Mouse (Mus musculus): Measurements from ENCODE around the gene Bmi1. TPM values are rescaled to one million over a fixed set of nuclear protein-coding genes. Genes with fewer than 3 reads are reported as not detected.

Gene Bmi1
- polyA plus RNA-seq (2012), result 0.13 TPM in 1 of 2 replicates, not detected in the other

GRCm38 (mm10) chr2:18676936-18677491 is at the start of gene Bmi1:
Gene Bmi1, plus strand, starts transcription at chr2:18677018.
- Histone ChIP-seq H3K36me3 (ENCODE audit: control insufficient read depth) (no peaks in the 10 kb centered on the region), H3K27me3 (ENCODE audit: control insufficient read depth) (peaks cover 93% of the 10 kb centered on the region), H3K4me1 (ENCODE audit: control insufficient read depth) (peaks cover 28% of the 10 kb centered on the region), H3K4me3 (replicated peaks) (peak within 1 kb of the TSS; percentile 66), H3K9me3 (ENCODE audit: control insufficient read depth, low read length) (no peaks in the 10 kb centered on the region; the same call in 1 of the 2 replicates)
- TF ChIP-seq TAL1 (IDR thresholded peaks at IDR 0.05; ENCODE audit: low read length), result no peak
- TF ChIP-seq GATA1 (IDR thresholded peaks at IDR 0.05; ENCODE audit: low read length), result no peak

DNA sequence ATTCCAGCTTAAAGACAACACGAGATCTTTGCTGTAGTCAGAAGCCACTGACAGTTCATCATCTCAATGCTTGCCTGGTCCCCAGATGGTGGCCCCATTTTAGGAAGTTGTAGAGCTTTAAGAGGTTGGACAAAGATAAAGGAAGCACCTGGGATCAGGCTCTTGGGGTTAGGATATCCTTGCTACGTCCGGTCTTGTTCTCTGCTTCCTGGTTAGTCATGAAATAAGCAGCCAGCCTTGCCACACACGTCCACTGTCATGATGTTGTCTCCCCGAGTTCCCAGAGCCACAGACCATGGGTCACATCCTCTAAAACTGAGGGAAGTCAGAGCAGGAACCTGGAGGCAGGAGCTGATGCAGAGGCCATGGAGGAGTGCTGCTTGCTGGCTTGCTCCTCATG is 46.3 kb upstream of the Bmi1 start:
- no peaks in the 10 kb centered on the region for H3K9me3 ChIP-seq (ENCODE audit: control insufficient read depth, low read length)
- H3K36me3 ChIP-seq (ENCODE audit: control insufficient read depth), result no peaks in the 10 kb centered on the region
- H3K4me1 ChIP-seq (ENCODE audit: control insufficient read depth), result no peaks in the 10 kb centered on the region
- H3K4me3 ChIP-seq (replicated peaks), result no peak overlapping the region
- H3K27me3 ChIP-seq (ENCODE audit: control insufficient read depth), result no peaks in the 10 kb centered on the region
- TF ChIP-seq TAL1 (IDR thresholded peaks at IDR 0.05; ENCODE audit: low read length), result no peak
- TF ChIP-seq GATA1 (IDR thresholded peaks at IDR 0.05; ENCODE audit: low read length), result no peak

DNA sequence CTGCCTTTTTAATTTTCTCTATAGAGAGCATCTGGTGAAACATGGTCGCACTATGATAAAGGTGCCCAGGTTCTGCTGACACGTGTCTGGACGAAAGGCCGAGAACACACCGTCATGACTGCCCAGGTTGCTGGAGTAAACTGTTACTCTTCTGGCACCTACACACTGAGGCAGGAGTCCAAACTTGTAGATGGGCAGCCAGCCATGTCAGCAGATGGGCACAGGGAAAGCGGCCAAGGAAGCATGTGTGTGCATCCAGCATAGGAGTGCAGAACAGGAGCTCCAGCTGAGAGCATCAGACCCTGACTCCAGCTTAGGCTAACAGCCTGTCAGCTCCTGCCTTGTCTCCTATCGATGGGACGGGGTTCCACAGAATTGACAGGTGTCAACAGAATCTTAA is 41.8 kb upstream of the Bmi1 start:
- Histone ChIP-seq H3K4me1 (ENCODE audit: control insufficient read depth) (no peaks in the 10 kb centered on the region), H3K27me3 (ENCODE audit: control insufficient read depth) (no peaks in the 10 kb centered on the region), H3K4me3 (replicated peaks) (no peak overlapping the region), H3K9me3 (ENCODE audit: control insufficient read depth, low read length) (no peaks in the 10 kb centered on the region), H3K36me3 (ENCODE audit: control insufficient read depth) (no peaks in the 10 kb centered on the region)
- TF ChIP-seq TAL1 (IDR thresholded peaks at IDR 0.05; ENCODE audit: low read length), result no peak
- no peak for TF ChIP-seq GATA1 (IDR thresholded peaks at IDR 0.05; ENCODE audit: low read length)

DNA sequence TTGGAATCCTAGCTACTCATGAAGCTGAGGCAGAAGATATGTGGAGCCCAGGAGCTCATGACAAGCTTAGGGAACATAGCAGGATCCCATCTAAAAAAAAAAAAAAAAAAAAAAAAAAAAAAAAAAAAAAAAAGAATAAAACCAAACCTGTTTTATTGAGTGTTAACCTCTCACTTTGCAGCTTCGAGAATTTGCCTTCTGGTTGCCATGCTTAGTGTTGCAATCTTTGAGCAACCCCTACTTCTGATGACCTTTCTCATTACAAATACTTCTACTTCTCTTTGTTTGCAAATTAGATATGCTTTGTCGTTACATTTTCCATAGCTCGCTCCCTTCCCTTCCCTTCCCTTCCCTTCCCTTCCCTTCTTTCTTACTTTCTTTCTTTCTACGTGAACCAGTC is 28.3 kb upstream of the Bmi1 start:
- no peaks in the 10 kb centered on the region for H3K4me1 ChIP-seq (ENCODE audit: control insufficient read depth)
- no peaks in the 10 kb centered on the region for H3K36me3 ChIP-seq (ENCODE audit: control insufficient read depth)
- H3K27me3 ChIP-seq (ENCODE audit: control insufficient read depth), result no peaks in the 10 kb centered on the region
- H3K4me3 ChIP-seq (replicated peaks), result no peak overlapping the region
- TF ChIP-seq GATA1 (IDR thresholded peaks at IDR 0.05; ENCODE audit: low read length) (no peak), TAL1 (IDR thresholded peaks at IDR 0.05; ENCODE audit: low read length) (no peak)
- H3K9me3 ChIP-seq (ENCODE audit: control insufficient read depth, low read length), result no peaks in the 10 kb centered on the region

GRCm38 (mm10) chr2:18654821-18655220 is 22.0 kb upstream of the Bmi1 start:
- Histone ChIP-seq H3K27me3 (ENCODE audit: control insufficient read depth) (no peaks in the 10 kb centered on the region; the same call in 1 of the 2 replicates), H3K36me3 (ENCODE audit: control insufficient read depth) (no peaks in the 10 kb centered on the region), H3K4me1 (ENCODE audit: control insufficient read depth) (no peaks in the 10 kb centered on the region), H3K9me3 (ENCODE audit: control insufficient read depth, low read length) (no peaks in the 10 kb centered on the region), H3K4me3 (replicated peaks) (no peak overlapping the region)
- TF ChIP-seq GATA1 (IDR thresholded peaks at IDR 0.05; ENCODE audit: low read length) (no peak), TAL1 (IDR thresholded peaks at IDR 0.05; ENCODE audit: low read length) (no peak)

GRCm38 (mm10) chr2:18664003-18664402 is 12.8 kb upstream of the Bmi1 start:
- TF ChIP-seq GATA1 (IDR thresholded peaks at IDR 0.05; ENCODE audit: low read length), result no peak
- TF ChIP-seq TAL1 (IDR thresholded peaks at IDR 0.05; ENCODE audit: low read length), result no peak
- no peaks in the 10 kb centered on the region for H3K36me3 ChIP-seq (ENCODE audit: control insufficient read depth)
- no peaks in the 10 kb centered on the region for H3K9me3 ChIP-seq (ENCODE audit: control insufficient read depth, low read length)
- H3K4me3 ChIP-seq (replicated peaks), result no peak overlapping the region
- peaks cover 24% of the 10 kb centered on the region for H3K27me3 ChIP-seq (ENCODE audit: control insufficient read depth)
- no peaks in the 10 kb centered on the region for H3K4me1 ChIP-seq (ENCODE audit: control insufficient read depth)

GRCm38 (mm10) chr2:18671041-18671440 is 5.8 kb upstream of the Bmi1 start:
- Histone ChIP-seq H3K36me3 (ENCODE audit: control insufficient read depth) (no peaks in the 10 kb centered on the region), H3K9me3 (ENCODE audit: control insufficient read depth, low read length) (no peaks in the 10 kb centered on the region; the same call in 1 of the 2 replicates), H3K27me3 (ENCODE audit: control insufficient read depth) (peaks cover 88% of the 10 kb centered on the region), H3K4me3 (replicated peaks) (no peak overlapping the region), H3K4me1 (ENCODE audit: control insufficient read depth) (peaks cover 21% of the 10 kb centered on the region)
- TF ChIP-seq TAL1 (IDR thresholded peaks at IDR 0.05; ENCODE audit: low read length) (no peak), GATA1 (IDR thresholded peaks at IDR 0.05; ENCODE audit: low read length) (no peak)

DNA sequence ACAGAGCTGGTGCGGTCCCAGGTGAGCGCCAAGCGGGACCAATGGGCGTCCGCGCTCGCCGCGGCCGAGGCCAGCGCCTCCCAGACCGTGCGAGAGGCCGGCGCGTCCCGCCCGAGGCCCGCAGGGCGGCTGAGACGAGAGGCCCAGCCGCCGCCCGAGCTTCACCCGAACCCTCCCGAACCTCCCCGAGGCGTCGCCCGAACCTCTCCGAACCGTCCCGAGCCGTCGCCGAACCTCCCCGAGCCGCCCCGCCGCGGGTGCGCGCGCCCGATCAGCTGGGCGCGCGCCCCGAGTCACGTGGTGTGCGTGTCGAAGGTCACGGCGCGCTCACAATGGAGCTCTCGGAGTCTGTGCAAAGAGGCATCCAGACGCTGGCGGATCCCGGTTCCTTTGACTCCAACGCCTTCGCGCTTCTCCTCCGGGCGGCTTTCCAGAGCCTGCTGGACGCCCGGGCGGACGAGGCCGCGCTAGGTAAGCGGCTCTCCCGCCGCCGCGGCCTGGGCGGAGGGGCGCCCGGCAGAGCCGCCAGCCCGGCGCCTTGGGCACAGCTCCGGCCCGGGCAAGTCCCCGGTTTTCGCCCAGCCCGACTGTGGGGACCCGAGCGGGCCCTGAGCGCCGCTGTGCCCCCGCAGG is 4.6 kb upstream of the Bmi1 start, which contains the start of gene Commd3:
Gene Commd3 (plus strand): TSS at position 252 of the 633 bp plus-strand sequence.
- TF ChIP-seq TAL1 (IDR thresholded peaks at IDR 0.05; ENCODE audit: low read length) (no peak), GATA1 (IDR thresholded peaks at IDR 0.05; ENCODE audit: low read length) (no peak)
- H3K27me3 ChIP-seq (ENCODE audit: control insufficient read depth), result peaks cover 93% of the 10 kb centered on the region
- H3K4me1 ChIP-seq (ENCODE audit: control insufficient read depth), result peaks cover 25% of the 10 kb centered on the region
- H3K4me3 ChIP-seq (replicated peaks), result peak within 1 kb of the TSS; percentile 85
- H3K36me3 ChIP-seq (ENCODE audit: control insufficient read depth), result no peaks in the 10 kb centered on the region
- H3K9me3 ChIP-seq (ENCODE audit: control insufficient read depth, low read length), result no peaks in the 10 kb centered on the region; the same call in 1 of the 2 replicates

DNA sequence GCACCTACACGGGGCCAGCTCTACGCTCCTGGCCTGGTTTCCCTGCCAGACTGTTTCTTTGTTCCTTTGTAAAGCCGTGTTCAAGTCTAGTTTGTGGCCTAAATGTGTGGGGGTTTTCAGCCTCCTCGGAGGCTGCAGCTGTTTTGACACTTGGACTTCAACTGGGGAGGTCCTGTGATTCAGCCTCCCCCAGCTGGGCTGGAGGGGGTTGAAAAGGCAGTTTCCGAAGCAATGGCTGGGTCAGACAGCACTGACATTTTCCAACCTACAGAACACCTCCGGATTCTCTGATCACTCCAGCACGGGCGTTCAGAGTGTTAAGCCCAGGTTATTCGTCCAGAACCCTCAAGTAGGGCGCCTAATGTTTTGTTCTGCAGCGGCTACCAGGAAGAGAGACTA is 4.1 kb upstream of the Bmi1 start:
- H3K4me1 ChIP-seq (ENCODE audit: control insufficient read depth), result peaks cover 28% of the 10 kb centered on the region
- no peak for TF ChIP-seq TAL1 (IDR thresholded peaks at IDR 0.05; ENCODE audit: low read length)
- no peak for TF ChIP-seq GATA1 (IDR thresholded peaks at IDR 0.05; ENCODE audit: low read length)
- peaks cover 93% of the 10 kb centered on the region for H3K27me3 ChIP-seq (ENCODE audit: control insufficient read depth)
- no peaks in the 10 kb centered on the region; the same call in 1 of the 2 replicates for H3K9me3 ChIP-seq (ENCODE audit: control insufficient read depth, low read length)
- no peaks in the 10 kb centered on the region for H3K36me3 ChIP-seq (ENCODE audit: control insufficient read depth)
- peak overlapping the region; percentile 85 for H3K4me3 ChIP-seq (replicated peaks)
